Mouse (Mus musculus): ENCODE measurements around the gene Tk1.
A peak's percentile ranks its signal among the peaks of the same experiment; 100 is the strongest.
"Not testable (repeated sequence)": the region's sequence is repeated elsewhere in the genome, so short reads cannot be mapped to it uniquely, and the experiment has no call there.

Gene Tk1

GRCm38 (mm10) chr11:117846640-117847039, 20.7 kb upstream of the Tk1 start:
- no peak for DNase-seq (ENCODE audit: low spot score)

GRCm38 (mm10) chr11:117845651-117846050, 19.8 kb upstream of the Tk1 start:
- DNase-seq (ENCODE audit: low spot score): no peak

GRCm38 (mm10) chr11:117844997-117845396, 19.1 kb upstream of the Tk1 start:
- DNase-seq (ENCODE audit: low spot score): no peak

GRCm38 (mm10) chr11:117843434-117843833, 17.5 kb upstream of the Tk1 start:
- no peak for DNase-seq (ENCODE audit: low spot score)

GRCm38 (mm10) chr11:117840910-117841309, 15.0 kb upstream of the Tk1 start:
- DNase-seq (ENCODE audit: low spot score): no peak

GRCm38 (mm10) chr11:117839021-117839420, 13.1 kb upstream of the Tk1 start:
- DNase-seq (ENCODE audit: low spot score): no peak

- DNase-seq (ENCODE audit: low spot score): no peak
Measured at GRCm38 (mm10) chr11:117838572-117838971, 12.7 kb upstream of the Tk1 start.

- DNase-seq (ENCODE audit: low spot score): peak; percentile 67
Measured at GRCm38 (mm10) chr11:117836306-117836705, 10.4 kb upstream of the Tk1 start.

GRCm38 (mm10) chr11:117834086-117834485, 8.2 kb upstream of the Tk1 start:
- no peak for DNase-seq (ENCODE audit: low spot score)

GRCm38 (mm10) chr11:117833509-117833908, 7.6 kb upstream of the Tk1 start:
- not testable (repeated sequence) for DNase-seq (ENCODE audit: low spot score)

GRCm38 (mm10) chr11:117832086-117832969, 6.4 kb upstream of the Tk1 start:
- DNase-seq (ENCODE audit: low spot score): peak; percentile 92

- DNase-seq (ENCODE audit: low spot score): no peak
Measured at GRCm38 (mm10) chr11:117830401-117830800, 4.5 kb upstream of the Tk1 start.

GRCm38 (mm10) chr11:117829671-117830215, 3.9 kb upstream of the Tk1 start:
- DNase-seq (ENCODE audit: low spot score): peak; percentile 73

GRCm38 (mm10) chr11:117828888-117829604, 3.2 kb upstream of the Tk1 start:
- peak; percentile 59 for DNase-seq (ENCODE audit: low spot score)

GRCm38 (mm10) chr11:117828149-117828887, 2.4 kb upstream of the Tk1 start:
- peak; percentile 75 for DNase-seq (ENCODE audit: low spot score)

- no peak for DNase-seq (ENCODE audit: low spot score)
Measured at GRCm38 (mm10) chr11:117827386-117827785, 1.5 kb upstream of the Tk1 start.

- no peak for DNase-seq (ENCODE audit: low spot score)
Measured at GRCm38 (mm10) chr11:117826916-117827315, 1.0 kb upstream of the Tk1 start.

GRCm38 (mm10) chr11:117826164-117826563, 272 bp upstream of the Tk1 start:
- no peak for DNase-seq (ENCODE audit: low spot score)

GRCm38 (mm10) chr11:117824060-117824969, 1.6 kb downstream of the Tk1 start:
- peak; percentile 87 for DNase-seq (ENCODE audit: low spot score)

GRCm38 (mm10) chr11:117823411-117823810, 2.5 kb downstream of the Tk1 start:
- DNase-seq (ENCODE audit: low spot score): no peak

GRCm38 (mm10) chr11:117822728-117823241, 3.1 kb downstream of the Tk1 start:
- DNase-seq (ENCODE audit: low spot score): peak; percentile 67
